Mouse (Mus musculus): ENCODE results near the gene Baz1b. TPM values are rescaled to one million over a fixed set of nuclear protein-coding genes. Genes with fewer than 3 reads are reported as not detected.

The Baz1b gene
- total and polyA plus RNA-seq, 2 experiments: 11.9 to 27.5 TPM

GRCm38 (mm10) chr5:135270361-135270760, 83.3 kb downstream of the Baz1b start:
- Histone ChIP-seq H3K27ac (replicated peaks; ENCODE audit: insufficient read depth, low read depth, low read length) (no peak overlapping the region), H3K27me3 (ENCODE audit: control insufficient read depth, insufficient read depth, low read length) (no peaks in the 10 kb centered on the region), H3K4me1 (ENCODE audit: control insufficient read depth, insufficient read depth, low read length) (no peaks in the 10 kb centered on the region), H3K79me2 (ENCODE audit: control insufficient read depth, insufficient read depth, low read length) (no peaks in the 10 kb centered on the region), H3K4me3 (ENCODE audit: insufficient read depth, low read depth, low read length) (no peak overlapping the region), H3K9ac (ENCODE audit: low read depth, low read length) (no peak overlapping the region), H3K36me3 (ENCODE audit: control insufficient read depth, insufficient read depth, low read length) (no peaks in the 10 kb centered on the region)
- WGBS: 55% methylated on average over 4 of the region's 4 CpGs
- DNase-seq (ENCODE audit: extremely low read depth, low read depth, low spot score): no peak
- TF ChIP-seq CTCF (IDR thresholded peaks at IDR 0.05; ENCODE audit: low read depth, low read length) (no peak), POLR2A (IDR thresholded peaks at IDR 0.05; ENCODE audit: extremely low read depth, insufficient read depth, low read length) (no peak)

DNA sequence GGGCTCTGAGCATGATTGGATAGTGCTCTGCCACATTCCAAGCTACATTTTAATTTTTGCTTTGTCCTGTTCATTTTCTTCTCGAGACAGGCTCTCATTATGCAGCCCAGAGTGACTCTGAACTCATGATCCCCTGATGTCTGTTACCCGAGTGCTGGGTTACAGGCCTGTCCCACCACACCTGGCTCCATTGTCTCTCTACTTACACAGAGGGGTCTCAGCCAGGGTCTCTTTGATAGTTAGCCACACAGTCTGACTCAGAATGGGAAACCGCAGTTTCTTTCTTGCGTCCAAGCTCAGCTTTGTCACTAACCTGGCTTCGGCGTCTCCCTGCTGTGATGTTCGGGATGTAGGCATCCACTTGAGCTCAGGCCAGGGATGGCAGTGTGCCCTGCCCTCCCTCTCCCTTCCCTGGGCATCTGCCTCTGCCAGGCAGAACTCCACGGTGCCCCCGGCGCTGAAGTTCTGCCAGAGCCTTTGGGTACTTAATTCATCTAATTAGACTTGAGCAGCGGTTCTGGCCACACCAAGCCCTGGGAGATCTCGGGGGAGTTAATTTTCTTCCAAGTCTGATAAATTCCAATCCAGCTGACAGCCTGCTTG, 84.6 kb downstream of the Baz1b start:
- TF ChIP-seq CTCF (IDR thresholded peaks at IDR 0.05; ENCODE audit: low read depth, low read length) (no peak), POLR2A (IDR thresholded peaks at IDR 0.05; ENCODE audit: extremely low read depth, insufficient read depth, low read length) (no peak)
- no peak for DNase-seq (ENCODE audit: extremely low read depth, low read depth, low spot score)
- 85% methylated on average over 12 of the region's 12 CpGs for WGBS

GRCm38 (mm10) chr5:135274663-135275396, 87.8 kb downstream of the Baz1b start:
- no peak for DNase-seq (ENCODE audit: extremely low read depth, low read depth, low spot score)
- no peak overlapping the region for H3K4me3 ChIP-seq (ENCODE audit: insufficient read depth, low read depth, low read length)
- H3K4me1 ChIP-seq (ENCODE audit: control insufficient read depth, insufficient read depth, low read length): no peaks in the 10 kb centered on the region
- 0 out of 2 replicates have a peak, but pooled peaks cover 6% of the 10 kb centered on the region for H3K27me3 ChIP-seq (ENCODE audit: control insufficient read depth, insufficient read depth, low read length)
- no peak for TF ChIP-seq POLR2A (IDR thresholded peaks at IDR 0.05; ENCODE audit: extremely low read depth, insufficient read depth, low read length)
- TF ChIP-seq CTCF (IDR thresholded peaks at IDR 0.05; ENCODE audit: low read depth, low read length): no peak
- H3K27ac ChIP-seq (replicated peaks; ENCODE audit: insufficient read depth, low read depth, low read length): no peak overlapping the region
- H3K79me2 ChIP-seq (ENCODE audit: control insufficient read depth, insufficient read depth, low read length): no peaks in the 10 kb centered on the region
- 64% methylated on average over 15 of the region's 15 CpGs for WGBS
- H3K36me3 ChIP-seq (ENCODE audit: control insufficient read depth, insufficient read depth, low read length): no peaks in the 10 kb centered on the region
- H3K9ac ChIP-seq (ENCODE audit: low read depth, low read length): no peak overlapping the region

More for the DNA sequence above, 84.6 kb downstream of the Baz1b start:
- Histone ChIP-seq H3K9ac (ENCODE audit: low read depth, low read length) (no peak overlapping the region), H3K79me2 (ENCODE audit: control insufficient read depth, insufficient read depth, low read length) (no peaks in the 10 kb centered on the region), H3K4me1 (ENCODE audit: control insufficient read depth, insufficient read depth, low read length) (no peaks in the 10 kb centered on the region), H3K36me3 (ENCODE audit: control insufficient read depth, insufficient read depth, low read length) (no peaks in the 10 kb centered on the region), H3K27ac (replicated peaks; ENCODE audit: insufficient read depth, low read depth, low read length) (no peak overlapping the region), H3K4me3 (ENCODE audit: insufficient read depth, low read depth, low read length) (no peak overlapping the region), H3K27me3 (ENCODE audit: control insufficient read depth, insufficient read depth, low read length) (0 out of 2 replicates have a peak, but pooled peaks cover 3% of the 10 kb centered on the region)

DNA sequence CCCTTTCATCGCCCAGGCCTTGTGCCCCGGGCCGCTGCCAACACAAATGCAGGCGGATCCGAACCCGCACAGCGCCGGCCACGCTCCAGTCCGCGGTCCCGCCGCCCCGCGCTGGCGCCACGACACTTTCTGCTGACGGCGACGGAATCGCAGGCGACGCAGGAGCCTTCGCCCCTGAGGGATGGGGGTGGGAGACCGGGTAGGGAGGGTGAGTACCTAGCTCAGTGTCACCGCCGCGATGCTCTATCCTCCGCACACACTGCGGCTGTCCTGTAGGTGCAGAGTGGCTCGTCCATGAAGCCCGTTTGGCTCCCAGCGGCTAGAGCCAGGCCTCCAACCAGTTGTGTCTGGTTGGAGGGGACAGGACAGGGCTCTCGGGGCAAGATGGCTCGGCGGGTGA, 89.5 kb downstream of the Baz1b start:
- no peaks in the 10 kb centered on the region for H3K79me2 ChIP-seq (ENCODE audit: control insufficient read depth, insufficient read depth, low read length)
- H3K36me3 ChIP-seq (ENCODE audit: control insufficient read depth, insufficient read depth, low read length): no peaks in the 10 kb centered on the region
- H3K9ac ChIP-seq (ENCODE audit: low read depth, low read length): no peak overlapping the region
- 12% methylated on average over 36 of the region's 36 CpGs for WGBS
- no peak overlapping the region for H3K4me3 ChIP-seq (ENCODE audit: insufficient read depth, low read depth, low read length)
- no peaks in the 10 kb centered on the region for H3K4me1 ChIP-seq (ENCODE audit: control insufficient read depth, insufficient read depth, low read length)
- no peak overlapping the region for H3K27ac ChIP-seq (replicated peaks; ENCODE audit: insufficient read depth, low read depth, low read length)
- 0 out of 2 replicates have a peak, but pooled peaks cover 6% of the 10 kb centered on the region for H3K27me3 ChIP-seq (ENCODE audit: control insufficient read depth, insufficient read depth, low read length)
- TF ChIP-seq POLR2A (IDR thresholded peaks at IDR 0.05; ENCODE audit: extremely low read depth, insufficient read depth, low read length) (no peak), CTCF (IDR thresholded peaks at IDR 0.05; ENCODE audit: low read depth, low read length) (no peak)
- no peak for DNase-seq (ENCODE audit: extremely low read depth, low read depth, low spot score)

- no peaks in the 10 kb centered on the region for H3K36me3 ChIP-seq (ENCODE audit: control insufficient read depth, insufficient read depth, low read length)
- H3K27ac ChIP-seq (replicated peaks; ENCODE audit: insufficient read depth, low read depth, low read length): no peak overlapping the region
- H3K4me1 ChIP-seq (ENCODE audit: control insufficient read depth, insufficient read depth, low read length): no peaks in the 10 kb centered on the region
- 0 out of 2 replicates have a peak, but pooled peaks cover 6% of the 10 kb centered on the region for H3K27me3 ChIP-seq (ENCODE audit: control insufficient read depth, insufficient read depth, low read length)
- DNase-seq (ENCODE audit: extremely low read depth, low read depth, low spot score): no peak
- 73% methylated on average over 9 of the region's 9 CpGs for WGBS
- H3K79me2 ChIP-seq (ENCODE audit: control insufficient read depth, insufficient read depth, low read length): no peaks in the 10 kb centered on the region
- H3K9ac ChIP-seq (ENCODE audit: low read depth, low read length): no peak overlapping the region
- no peak overlapping the region for H3K4me3 ChIP-seq (ENCODE audit: insufficient read depth, low read depth, low read length)
- TF ChIP-seq CTCF (IDR thresholded peaks at IDR 0.05; ENCODE audit: low read depth, low read length) (no peak), POLR2A (IDR thresholded peaks at IDR 0.05; ENCODE audit: extremely low read depth, insufficient read depth, low read length) (no peak)
Measured at GRCm38 (mm10) chr5:135280226-135280625, 93.2 kb downstream of the Baz1b start.

DNA sequence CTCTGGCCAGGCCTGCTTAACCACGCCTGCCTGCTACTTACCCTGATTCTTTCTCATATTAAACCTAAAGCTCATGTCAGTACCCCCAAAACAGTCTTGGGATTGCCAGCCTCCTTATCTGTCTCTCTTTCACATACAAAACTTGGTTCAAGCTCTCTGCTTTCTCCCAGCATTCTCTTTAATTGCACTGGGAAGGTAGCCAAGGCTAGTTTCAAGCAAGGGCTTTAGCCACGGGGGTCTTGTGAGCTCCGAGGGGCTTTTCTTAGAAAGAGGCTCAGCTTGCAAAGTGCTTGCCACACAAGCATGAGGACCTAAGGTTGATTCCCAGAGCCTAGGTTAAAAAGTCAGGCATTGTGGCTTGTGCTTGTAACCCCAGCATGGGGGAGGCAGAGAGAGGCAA, 98.1 kb downstream of the Baz1b start:
- Histone ChIP-seq H3K4me3 (ENCODE audit: insufficient read depth, low read depth, low read length) (no peak overlapping the region), H3K4me1 (ENCODE audit: control insufficient read depth, insufficient read depth, low read length) (no peaks in the 10 kb centered on the region), H3K27ac (replicated peaks; ENCODE audit: insufficient read depth, low read depth, low read length) (no peak overlapping the region), H3K9ac (ENCODE audit: low read depth, low read length) (no peak overlapping the region), H3K36me3 (ENCODE audit: control insufficient read depth, insufficient read depth, low read length) (no peaks in the 10 kb centered on the region), H3K79me2 (ENCODE audit: control insufficient read depth, insufficient read depth, low read length) (no peaks in the 10 kb centered on the region), H3K27me3 (ENCODE audit: control insufficient read depth, insufficient read depth, low read length) (no peaks in the 10 kb centered on the region)
- WGBS: 80% methylated on average over 3 of the region's 3 CpGs
- DNase-seq (ENCODE audit: extremely low read depth, low read depth, low spot score): no peak
- TF ChIP-seq CTCF (IDR thresholded peaks at IDR 0.05; ENCODE audit: low read depth, low read length) (no peak), POLR2A (IDR thresholded peaks at IDR 0.05; ENCODE audit: extremely low read depth, insufficient read depth, low read length) (no peak)

Data from liver, adult 2 months (tissue).